Mouse (Mus musculus): ENCODE measurements at regions not wholly inside any gene's neighbourhood (a gene's known extent, or its start where the extent isn't known, plus 50 kb on each side); places are given as distances from the start of the nearest gene placed in this dataset.

DNA sequence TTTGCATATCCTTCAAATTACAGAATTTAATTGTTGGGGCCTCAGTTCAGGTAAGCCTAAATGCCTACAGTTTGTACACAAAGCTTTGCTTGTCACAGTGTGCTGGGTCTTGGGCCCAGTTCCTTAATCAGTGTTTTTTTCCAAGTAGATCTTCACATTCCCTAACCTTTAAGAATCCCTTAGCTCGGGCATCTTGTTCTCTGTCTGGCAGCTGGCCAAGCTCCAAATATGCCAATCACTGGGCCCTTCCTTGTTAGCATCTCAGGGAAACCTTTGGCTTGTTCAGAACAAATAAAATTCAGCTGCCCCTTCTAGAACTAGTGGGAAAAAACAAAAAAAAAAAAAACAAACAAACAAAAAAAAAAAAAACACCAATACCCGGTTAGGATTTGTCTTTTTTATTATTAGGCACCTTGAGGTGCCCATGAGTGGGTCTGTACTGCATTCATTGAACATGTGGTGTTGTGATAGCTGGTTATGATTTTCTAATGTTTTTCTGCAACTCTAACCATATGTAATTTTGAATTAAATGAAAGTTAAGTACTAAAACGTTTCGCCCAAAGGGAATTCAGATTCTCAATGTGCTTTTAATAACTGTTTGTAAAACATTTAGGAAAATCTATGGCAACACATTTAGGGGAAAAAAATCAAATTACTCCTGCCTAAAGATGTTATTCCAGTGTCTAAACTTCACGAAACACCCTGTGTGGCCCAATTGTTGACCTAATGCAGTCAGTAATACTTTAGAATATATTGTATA lies 168.3 kb upstream of the Rsrc1 start:
- Histone ChIP-seq H3K4me3 (ENCODE audit: low read depth, low read length) (no peak overlapping the region), H3K36me3 (ENCODE audit: control insufficient read depth, insufficient read depth, low read length) (no peaks in the 10 kb centered on the region), H3K4me1 (replicated peaks; ENCODE audit: control insufficient read depth, insufficient read depth, low read length) (no peaks in the 10 kb centered on the region), H3K9me3 (ENCODE audit: control insufficient read depth, low read length) (no peaks in the 10 kb centered on the region), H3K27me3 (replicated peaks; ENCODE audit: control insufficient read depth, insufficient read depth, low read length) (no peaks in the 10 kb centered on the region), H3K27ac (ENCODE audit: low read depth) (no peak overlapping the region), H3K4me2 (ENCODE audit: low read length) (no peak overlapping the region), H3K9ac (ENCODE audit: low read length) (no peak overlapping the region)
- WGBS: 70% methylated on average over 5 of the region's 5 CpGs
- no peak for DNase-seq (ENCODE audit: low spot score)
- no peak for ATAC-seq (replicated peaks; ENCODE audit: low FRiP score, low TSS enrichment, low read depth)

DNA sequence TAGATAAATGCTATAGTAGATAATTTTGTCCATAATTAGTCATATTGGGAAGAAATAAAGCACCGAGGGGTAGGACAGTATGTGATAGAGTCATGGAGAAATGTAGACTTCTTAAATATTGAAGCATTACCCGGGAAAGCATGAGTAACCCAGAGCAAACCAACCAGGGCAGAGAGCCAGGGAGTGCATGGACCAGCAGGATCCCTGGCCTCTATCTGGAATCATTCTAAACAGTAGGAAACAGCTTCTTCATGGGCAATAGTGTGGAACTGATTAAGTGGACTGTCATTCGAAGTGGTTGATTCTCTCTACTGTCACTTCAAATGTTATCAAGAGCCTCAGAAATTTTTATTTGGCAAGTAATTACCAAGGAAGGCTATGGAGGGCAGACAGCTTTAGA lies 155.4 kb upstream of the Rsrc1 start:
- ATAC-seq (replicated peaks; ENCODE audit: low FRiP score, low TSS enrichment, low read depth) (no peak), DNase-seq (ENCODE audit: low spot score) (no peak)
- Histone ChIP-seq H3K4me3 (ENCODE audit: low read depth, low read length) (no peak overlapping the region), H3K27me3 (replicated peaks; ENCODE audit: control insufficient read depth, insufficient read depth, low read length) (no peaks in the 10 kb centered on the region), H3K36me3 (ENCODE audit: control insufficient read depth, insufficient read depth, low read length) (no peaks in the 10 kb centered on the region), H3K9ac (ENCODE audit: low read length) (no peak overlapping the region), H3K27ac (ENCODE audit: low read depth) (no peak overlapping the region), H3K4me2 (ENCODE audit: low read length) (no peak overlapping the region), H3K4me1 (replicated peaks; ENCODE audit: control insufficient read depth, insufficient read depth, low read length) (no peaks in the 10 kb centered on the region), H3K9me3 (ENCODE audit: control insufficient read depth, low read length) (no peaks in the 10 kb centered on the region)
- 81% methylated on average over 3 of the region's 3 CpGs for WGBS
